ENCODE assay signal across 26 mouse cellular contexts in genomic region chr11:80104407-80104806, GRCm38 (mm10). TPM values are rescaled to one million over a fixed set of nuclear protein-coding genes. Genes with fewer than 3 reads are reported as not detected.
"Had no signal": no experiment of that assay in that cellular context is flagged by ENCODE, and none has a peak within 500 bp of the region (broad histone marks: within the 10 kb centered on the region; RNA-seq: fewer than 3 reads in every experiment).

No protein-coding gene starts in this region.

- H3K27ac ChIP-seq: embryonic facial prominence, embryonic 10.5 days; embryonic facial prominence, embryonic 12.5 days; embryonic facial prominence, embryonic 13.5 days; embryonic facial prominence, embryonic 15.5 days; forebrain, embryonic 10.5 days; forebrain, embryonic 12.5 days; forebrain, embryonic 13.5 days; forebrain, embryonic 15.5 days; gastrocnemius, adult 2 months; heart, adult 2 months; heart, embryonic 10.5 days had no signal

- H3K9me3 ChIP-seq: embryonic facial prominence, embryonic 10.5 days; embryonic facial prominence, embryonic 12.5 days; embryonic facial prominence, embryonic 13.5 days; embryonic facial prominence, embryonic 15.5 days; forebrain, embryonic 10.5 days; forebrain, embryonic 12.5 days; forebrain, embryonic 13.5 days; forebrain, embryonic 15.5 days; heart, embryonic 10.5 days had no signal

- H3K27me3 ChIP-seq: embryonic facial prominence, embryonic 12.5 days; embryonic facial prominence, embryonic 13.5 days; embryonic facial prominence, embryonic 15.5 days; forebrain, embryonic 12.5 days; forebrain, embryonic 13.5 days; forebrain, embryonic 15.5 days had no signal

- DNase-seq: cerebellum, adult 9-10 months; cerebellum, adult 9-11 months; cerebellum, postnatal 10 days; cerebellum, postnatal 14 days; cerebellum, postnatal 25 days; cerebellum, postnatal 36 days; forebrain, postnatal 0 days; gastrocnemius, adult 2 months; gastrocnemius, postnatal 10 days; gastrocnemius, postnatal 14 days; gastrocnemius, postnatal 25 days; gastrocnemius, postnatal 36 days; heart, adult 18-20 months; heart, adult 2 months had no signal

- H3K9ac ChIP-seq: embryonic facial prominence, embryonic 12.5 days; embryonic facial prominence, embryonic 13.5 days; embryonic facial prominence, embryonic 15.5 days; forebrain, embryonic 12.5 days; forebrain, embryonic 13.5 days; forebrain, embryonic 15.5 days; forebrain, postnatal 0 days had no signal

- H3K4me3 ChIP-seq: embryonic facial prominence, embryonic 10.5 days; embryonic facial prominence, embryonic 12.5 days; embryonic facial prominence, embryonic 13.5 days; embryonic facial prominence, embryonic 15.5 days; erythroblast, embryonic 14.5 days; forebrain, embryonic 10.5 days; forebrain, embryonic 12.5 days; forebrain, embryonic 13.5 days; forebrain, embryonic 15.5 days; gastrocnemius, adult 2 months; heart, adult 2 months; heart, embryonic 10.5 days had no signal

- H3K4me1 ChIP-seq: embryonic facial prominence, embryonic 10.5 days; embryonic facial prominence, embryonic 12.5 days; embryonic facial prominence, embryonic 13.5 days; embryonic facial prominence, embryonic 15.5 days; forebrain, embryonic 10.5 days; forebrain, embryonic 12.5 days; forebrain, embryonic 13.5 days; forebrain, embryonic 15.5 days; heart, embryonic 10.5 days had no signal

RNA-seq across cellular contexts. Expression of gene Tefm, which starts 37.6 kb away (rescaled TPM):
- polyA plus RNA-seq: erythroblast, embryonic 14.5 days had no signal

RNA-seq across cellular contexts. Expression of gene Adap2, which starts 49.5 kb away (rescaled TPM):
- total RNA-seq: common myeloid progenitor, adult 5-6 weeks; granulocyte monocyte progenitor cell, adult 5-6 weeks had no signal
- polyA plus RNA-seq: erythroblast, embryonic 14.5 days had no signal
